Mouse (Mus musculus) spleen, postnatal 14 days (tissue): ENCODE data around the gene Pnkd.

Experiments
- DNase-seq, 2 experiments: peaks; one replicate each; pipeline ENCODE4 v3.0.0; 2021 to 2022; ENCODE audit warnings: low spot score in 2 of 2

Pnkd gene

DNA sequence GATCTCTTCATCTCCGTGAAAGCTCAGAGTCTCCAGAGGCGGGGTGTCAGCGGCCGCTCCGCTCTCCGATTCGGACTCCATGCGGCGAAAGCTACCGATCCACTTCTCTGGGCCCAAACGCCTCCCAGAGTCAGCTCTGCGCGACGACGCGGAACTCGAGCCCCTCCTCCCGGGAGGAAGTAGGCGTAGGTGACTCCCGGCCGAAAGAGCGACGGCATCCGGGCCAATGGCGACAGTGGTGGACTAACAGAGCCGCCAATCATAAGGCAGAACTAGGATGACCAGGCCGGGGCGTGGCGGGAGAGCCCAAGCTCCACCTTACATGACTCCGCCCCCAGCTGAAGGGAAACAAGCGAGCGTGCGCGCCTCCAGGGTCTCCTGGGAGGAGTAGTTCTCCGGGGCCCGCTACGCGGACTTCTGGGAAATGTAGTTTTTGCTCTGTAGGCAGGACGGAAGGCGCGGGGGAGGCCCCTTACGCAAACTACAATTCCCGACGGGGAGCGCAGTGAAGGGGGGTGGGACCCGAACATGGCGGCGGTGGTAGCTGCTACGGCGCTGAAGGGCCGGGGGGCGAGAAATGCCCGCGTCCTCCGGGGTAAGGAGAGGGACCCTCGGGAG, at the start of gene Pnkd, which contains the start of gene Aamp:
TSS of gene Pnkd (plus strand) at position 388 of the 618 bp plus-strand sequence.
TSS of gene Aamp (minus strand) at position 196 of the 618 bp plus-strand sequence.
- peak; percentile 98 for DNase-seq

DNA sequence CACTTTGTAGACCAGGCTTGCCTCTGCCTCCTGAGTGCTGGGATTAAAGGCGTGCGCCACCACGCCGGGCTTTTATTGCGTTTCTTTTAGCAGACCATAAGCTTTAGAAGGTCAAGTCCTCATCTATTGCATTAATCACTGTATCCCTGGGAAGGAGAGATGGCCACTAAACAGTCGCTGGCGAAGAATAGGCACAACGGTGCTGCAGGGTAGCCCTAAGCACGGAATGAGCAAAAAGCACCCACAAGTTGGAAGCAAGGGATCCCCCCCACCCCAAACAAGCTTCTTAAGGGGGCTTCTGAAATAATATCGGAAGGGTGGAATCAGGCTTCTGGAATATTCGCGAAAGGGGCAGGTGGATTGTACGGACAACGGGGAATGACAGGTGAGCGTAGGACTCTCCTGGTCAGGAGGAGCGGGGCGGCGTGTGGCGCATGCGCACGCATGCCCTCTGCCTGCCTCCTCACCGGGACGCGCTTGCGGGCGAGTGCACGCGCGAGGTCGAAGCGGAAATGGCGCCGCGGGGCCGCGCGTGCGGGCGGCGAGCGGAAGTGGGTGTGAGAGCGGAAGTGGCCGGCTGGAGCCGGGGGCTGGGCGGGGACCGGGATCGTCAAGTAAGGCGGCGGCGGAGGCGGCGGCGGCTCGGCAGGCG, 48.7 kb upstream of the Pnkd start, which contains the start of gene Arpc2:
TSS of gene Arpc2 (plus strand) at position 147 of the 652 bp plus-strand sequence.
- DNase-seq, result peak; percentile 96 to 97

DNA sequence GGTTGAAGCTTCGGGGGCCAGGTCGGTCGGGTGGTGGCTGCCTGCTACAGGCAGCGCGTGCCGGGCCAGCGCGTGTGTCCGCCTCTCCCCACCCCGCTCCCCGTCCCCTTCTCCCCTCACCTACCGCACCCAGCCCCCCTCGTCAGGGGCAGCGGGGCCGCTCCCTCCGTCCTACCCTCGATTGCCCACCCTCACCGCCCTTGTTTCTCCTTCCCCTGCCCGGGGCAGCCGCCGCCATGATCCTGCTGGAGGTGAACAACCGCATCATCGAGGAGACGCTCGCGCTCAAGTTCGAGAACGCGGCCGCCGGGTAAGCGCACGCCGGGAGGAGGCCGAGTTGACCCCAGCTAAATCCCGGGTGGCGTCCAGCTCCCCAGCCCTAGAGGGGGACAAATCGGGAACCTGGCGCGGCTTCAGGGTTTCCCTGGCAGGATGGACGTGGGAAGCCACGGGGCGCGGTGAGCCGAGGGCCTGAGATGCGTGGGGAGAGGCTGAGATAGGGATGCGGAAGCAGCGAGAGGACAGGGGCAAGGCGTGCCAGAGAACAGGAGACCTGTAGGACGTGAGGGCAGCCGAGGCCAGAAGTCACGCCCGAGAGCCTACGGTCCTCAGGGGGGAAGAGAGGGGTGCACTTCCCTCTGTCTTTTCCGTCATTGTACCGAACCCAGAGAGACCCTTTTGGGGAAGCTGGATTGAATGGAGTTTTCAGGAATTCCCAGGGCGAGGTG, 48.0 kb upstream of the Pnkd start:
- peak; percentile 36 to 51 for DNase-seq

DNA sequence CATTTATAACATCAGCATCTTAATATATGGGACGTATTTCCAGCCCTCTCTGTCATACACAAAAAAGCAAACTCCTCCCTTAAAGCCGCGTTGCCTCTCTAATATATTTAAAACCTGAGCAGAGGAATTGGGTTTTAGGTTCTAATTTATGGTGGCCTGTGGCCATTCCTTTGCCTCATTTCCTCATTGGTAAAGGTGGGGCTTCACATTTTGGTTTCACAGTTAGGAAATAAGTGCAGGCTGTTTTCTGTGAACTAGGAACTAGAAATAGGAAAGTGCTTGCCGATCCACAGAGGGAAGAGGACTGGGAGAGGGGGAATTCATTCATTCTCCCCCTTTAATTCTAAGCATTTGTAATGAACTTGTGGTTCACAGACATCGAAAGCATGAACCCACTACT, 47.1 kb upstream of the Pnkd start:
- DNase-seq, result no peak

DNA sequence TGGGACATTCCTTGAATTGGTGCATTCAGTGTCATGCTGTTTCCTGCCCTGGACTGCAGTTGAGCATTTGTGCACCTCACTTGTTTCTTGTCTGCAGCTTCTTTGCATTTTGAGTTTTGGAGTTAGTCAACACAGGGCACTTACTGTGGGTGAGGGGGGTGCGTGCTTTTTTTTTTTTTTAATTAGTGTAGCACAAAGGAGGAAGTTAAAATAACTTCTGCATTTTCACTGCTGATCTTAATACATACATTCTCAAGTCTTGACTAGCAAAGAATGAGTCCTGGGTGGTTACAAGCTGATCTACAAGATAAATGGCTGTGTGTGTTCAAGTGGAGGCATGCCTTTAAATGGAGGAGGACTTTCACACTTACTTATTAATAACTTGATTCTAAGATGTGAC, 46.6 kb upstream of the Pnkd start:
- no peak for DNase-seq

DNA sequence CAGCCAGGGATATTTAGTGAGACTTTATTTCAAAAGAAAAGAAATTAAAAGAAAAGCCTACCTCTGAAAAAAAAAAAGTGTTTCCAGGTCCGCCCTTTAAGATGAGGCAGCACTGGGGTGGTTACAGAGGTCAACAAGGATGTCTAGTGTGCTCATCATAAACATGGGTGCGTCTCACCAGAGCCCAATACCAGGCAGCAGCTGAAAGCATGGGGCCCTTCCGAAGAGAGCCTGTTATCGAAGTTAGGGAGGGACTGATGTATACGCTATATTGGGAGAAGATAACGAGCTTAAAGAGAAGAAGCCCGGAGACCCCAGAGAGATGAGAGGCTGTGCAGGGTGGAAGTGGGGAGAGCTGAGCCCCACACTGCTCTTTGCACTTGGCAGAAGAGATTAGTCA, 45.6 kb upstream of the Pnkd start:
- no peak for DNase-seq

DNA sequence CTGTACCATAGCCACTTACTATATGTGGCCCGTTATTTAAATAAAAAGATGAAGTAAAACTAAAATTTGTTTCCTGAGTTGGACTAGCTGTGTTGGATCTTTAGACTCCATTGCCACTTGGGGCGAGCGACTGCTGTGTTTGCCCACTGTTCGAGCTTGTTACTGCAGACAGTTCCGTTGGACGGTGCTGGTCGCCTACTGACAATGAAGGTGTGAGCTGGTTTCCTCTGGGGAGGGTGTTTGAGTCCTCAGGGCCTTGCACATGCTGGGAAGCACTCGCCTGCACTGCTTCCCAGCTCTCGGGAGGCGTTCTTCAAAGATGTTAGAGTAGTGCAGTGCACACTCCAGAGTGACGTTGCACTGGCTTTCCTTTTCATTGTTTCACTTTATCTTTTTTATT, 45.1 kb upstream of the Pnkd start:
- DNase-seq, result no peak

DNA sequence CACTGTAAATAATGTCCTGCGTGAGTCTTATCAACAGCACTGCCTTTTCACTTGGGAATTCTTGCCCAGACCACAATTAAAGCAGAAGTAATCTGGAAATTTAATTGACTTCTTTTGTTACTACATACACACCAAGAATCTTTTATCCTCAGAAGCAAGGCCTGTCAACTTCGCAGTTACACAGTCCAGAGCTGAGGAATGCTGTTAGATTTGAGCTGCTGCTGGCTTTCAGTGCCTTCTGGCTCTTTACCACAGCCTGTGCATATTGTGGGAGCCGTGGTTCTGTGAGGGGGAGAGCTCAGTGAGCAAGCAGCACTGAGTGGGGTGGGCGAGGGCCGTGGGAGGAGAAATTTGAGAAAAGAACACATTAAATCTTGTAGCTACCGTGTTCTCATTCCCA, 44.4 kb upstream of the Pnkd start:
- no peak for DNase-seq

DNA sequence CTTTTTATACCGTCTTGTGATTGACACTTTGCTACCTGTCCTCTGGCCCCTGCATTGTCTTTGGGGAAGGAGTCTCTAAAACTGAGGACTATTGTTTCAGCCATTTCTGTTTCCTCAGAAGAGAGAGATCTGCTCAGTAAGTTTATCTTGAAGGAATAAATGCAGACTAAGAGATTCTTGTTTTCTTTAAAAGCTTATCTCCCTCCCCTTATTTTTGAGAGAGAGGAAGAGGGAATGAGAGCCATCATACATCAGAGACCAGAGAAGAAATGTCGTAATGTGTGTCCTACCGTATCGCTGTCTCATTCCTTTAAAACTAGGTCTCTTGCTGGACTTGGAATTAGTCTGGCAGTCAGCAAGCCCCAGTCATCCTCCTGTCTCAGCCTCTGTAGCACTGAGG, 43.9 kb upstream of the Pnkd start:
- no peak for DNase-seq

DNA sequence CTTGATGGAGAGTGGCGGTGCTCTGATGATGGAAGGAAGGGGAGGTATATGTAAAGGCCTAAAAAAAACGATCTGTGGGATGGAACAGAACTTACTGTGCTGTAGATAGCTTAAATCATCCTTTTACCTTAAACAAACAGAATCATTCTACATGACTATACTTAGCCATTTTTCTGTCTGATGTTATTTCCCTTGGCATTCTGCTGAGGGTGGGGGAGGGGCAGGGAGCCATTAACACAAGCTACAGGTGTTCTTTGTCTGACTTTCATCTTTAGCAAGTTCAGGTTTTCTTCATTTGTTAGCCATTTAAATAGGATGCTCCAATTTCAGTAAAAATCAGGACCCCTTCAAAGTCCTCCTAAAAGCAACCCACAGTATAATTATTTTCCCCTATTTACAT, 39.2 kb upstream of the Pnkd start:
- no peak for DNase-seq

DNA sequence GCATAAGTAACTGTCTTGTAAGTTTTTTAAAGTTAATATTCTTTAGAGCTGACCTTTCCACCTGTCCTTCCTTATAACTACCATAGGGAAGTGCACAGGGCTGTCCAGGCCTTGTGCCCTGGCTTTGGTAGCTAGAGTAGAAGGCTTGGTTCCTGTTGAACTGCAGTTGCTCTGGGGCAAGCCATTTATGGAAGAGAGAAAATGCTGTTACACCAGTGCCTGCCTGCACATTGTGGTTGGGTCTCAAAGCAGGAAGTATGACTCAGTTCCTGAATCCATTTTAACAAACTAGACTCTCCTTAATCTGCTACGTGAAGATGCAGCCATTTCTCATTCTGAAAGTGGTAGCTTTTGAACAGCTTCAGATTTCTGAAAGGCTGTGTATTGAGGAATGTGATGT, 35.9 kb upstream of the Pnkd start:
- no peak for DNase-seq

DNA sequence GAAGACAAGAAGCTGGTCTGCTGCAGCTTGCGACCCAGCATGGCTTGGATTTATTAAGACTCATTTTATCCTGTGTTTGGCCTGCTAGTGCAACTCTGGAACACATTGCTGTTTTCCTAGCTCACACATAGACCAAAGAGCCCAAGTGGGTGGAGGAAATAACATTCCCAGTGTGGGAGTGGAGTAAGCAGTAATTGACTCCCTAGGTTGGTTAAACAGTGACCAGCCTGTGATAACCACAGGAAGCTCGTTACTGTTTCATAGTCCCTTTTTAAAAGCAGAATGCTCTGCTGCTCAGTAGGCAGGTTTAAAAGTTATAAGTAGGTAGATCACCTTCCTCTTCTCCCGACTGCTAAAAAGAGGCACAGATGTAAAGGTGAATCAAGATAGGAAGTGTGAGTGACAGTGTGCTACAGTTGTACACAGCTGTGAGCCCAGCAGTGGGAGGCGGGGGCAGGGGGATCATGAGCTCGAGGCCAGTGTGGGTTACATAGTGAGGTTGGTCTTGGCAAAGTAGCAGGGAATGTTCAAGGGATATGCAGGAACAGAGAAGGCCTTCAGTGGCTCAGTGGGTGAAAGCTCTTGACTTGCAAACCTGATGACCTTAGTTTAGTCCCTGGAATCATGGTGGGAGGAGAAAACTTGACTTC, 35.3 kb upstream of the Pnkd start:
- no peak for DNase-seq

DNA sequence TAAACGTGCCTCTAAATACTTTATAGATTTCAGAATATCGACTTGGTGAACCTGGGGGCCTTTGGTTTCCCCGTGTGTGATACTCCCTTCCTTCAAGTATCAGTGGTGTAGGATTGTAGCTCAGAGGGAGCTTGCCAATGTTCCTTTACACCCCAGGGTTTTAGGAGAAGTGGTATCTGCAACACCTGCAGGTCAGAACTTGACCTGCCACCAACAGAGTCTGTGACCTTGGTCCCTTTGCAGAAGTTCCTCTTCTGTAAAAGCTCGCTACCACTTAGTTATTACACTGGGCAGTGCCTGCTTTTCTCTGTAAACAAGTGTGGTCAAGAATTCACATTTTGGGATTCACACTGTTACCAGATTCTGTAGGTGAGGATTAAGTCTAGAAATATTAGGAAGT, 34.6 kb upstream of the Pnkd start:
- DNase-seq, result no peak

DNA sequence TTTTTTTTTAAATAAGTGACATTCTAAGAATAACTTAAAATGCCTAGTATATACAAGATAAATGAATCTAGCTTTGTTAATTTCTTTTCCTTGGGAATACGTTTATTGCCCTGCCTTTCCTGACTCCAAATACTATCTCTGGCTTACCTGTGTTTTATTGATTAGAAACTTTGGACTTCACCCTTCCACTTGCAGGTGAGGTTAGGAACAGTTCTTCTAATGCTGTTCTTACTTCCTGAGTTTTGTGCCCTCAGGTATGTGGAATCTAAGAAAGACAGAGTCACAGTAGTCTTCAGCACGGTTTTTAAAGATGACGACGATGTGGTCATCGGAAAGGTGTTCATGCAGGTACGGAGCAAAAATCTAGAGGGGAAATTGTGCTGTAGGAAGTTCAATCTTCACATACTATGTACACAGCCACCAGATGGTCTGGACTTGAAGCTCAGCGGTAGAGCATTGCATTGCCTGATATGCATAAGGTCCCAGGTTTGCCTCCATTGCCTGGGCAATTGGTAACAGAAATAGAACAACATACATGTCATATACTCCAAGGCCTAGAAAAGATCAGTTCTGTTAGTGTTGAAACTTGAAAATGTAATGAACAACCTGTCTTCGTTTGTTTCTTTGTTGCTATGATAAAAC, 28.9 kb upstream of the Pnkd start:
- DNase-seq, result no peak

DNA sequence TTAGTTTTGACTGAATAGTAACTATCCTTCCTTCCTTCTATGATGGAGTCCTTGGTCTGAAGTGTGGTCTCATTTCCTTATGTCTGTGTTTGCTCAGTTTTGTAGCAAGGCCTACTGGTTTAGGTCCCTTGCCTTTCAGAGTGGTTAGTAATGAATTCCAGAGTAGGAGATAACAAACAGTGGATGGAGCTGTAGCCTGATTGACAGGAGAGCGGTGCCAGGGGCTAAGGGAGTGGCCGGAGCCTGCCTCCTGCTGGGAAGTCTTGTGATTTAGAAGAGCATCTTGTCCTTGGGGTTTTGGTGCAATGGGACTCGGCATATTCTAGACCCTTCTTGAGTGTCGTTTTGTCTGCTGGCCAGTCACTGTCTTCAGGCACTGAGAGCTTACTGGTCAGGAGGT, 27.9 kb upstream of the Pnkd start:
- no peak for DNase-seq

DNA sequence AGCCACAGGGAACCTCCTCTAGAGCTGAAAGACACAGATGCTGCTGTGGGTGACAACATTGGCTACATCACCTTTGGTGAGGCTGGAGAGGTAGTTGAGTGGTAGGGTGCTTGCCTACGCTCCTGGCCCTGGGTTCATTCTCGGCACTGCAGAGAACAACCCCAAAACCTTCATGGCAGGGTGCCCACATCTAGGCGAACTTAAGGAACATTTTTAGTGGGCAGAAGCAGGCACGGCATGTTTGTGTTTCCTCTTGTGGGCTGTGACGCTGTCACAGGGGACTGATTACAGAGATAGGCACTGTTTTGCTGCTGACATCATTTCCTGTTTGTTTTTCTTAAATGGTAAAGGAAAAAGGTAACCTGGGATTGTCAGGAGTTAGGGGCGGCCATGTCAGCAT, 22.2 kb upstream of the Pnkd start:
- DNase-seq, result no peak

DNA sequence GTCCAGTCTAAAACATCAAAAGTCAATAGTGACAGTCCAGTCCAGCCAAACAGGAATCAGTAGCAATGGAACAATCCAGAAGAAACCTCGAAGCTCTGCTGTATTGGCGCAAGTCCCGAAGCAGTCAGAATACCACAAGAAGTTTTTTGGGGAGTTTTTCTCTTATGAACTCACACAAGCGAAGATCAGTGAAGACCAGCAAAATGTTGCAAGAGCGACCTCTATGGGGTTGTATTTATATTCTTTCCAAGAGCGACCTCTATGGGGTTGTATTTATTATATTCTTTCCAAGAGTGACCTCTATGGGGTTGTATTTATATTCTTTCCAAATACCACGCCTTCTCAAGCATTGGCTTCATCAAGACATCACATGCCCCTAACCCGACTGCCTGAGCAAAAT, 16.0 kb upstream of the Pnkd start:
- no peak for DNase-seq

DNA sequence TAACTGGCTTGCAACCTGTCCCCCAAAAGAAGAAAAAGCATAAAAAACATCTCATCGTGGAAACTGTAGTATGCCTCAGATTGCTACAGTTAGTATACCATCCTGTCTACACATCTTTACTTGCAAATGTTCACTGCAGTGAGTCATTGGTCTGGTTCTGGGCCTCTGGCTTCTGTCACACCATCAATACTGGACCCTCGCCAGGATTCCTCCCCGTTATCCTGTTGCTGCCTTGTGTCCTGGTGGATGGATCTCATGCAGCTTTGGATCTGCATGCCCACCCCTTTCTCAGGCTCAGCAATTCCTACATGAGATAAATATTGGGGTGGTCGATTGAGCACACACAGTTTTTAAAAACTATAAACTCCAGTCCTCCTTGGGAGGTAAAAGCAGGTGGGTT, 13.1 kb upstream of the Pnkd start:
- DNase-seq, result no peak

DNA sequence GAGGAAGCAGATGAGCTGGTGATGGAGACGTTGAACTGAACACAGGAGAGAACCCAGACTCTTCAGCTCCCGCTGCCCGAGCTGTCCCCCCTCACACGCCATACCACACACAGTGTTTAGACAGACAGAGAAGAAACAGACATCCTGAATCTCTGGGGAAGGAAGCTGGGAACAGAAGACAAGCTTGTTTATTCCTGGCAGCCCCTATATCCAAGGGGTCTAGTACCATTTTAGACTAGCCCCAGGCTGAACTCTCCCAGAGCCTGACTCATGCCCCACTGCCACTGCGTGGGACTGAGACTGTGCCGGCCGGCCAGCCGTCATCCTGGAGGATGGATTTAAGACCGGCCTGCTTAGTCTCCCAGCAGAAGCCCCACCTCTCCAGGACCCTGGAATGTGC, 9.7 kb upstream of the Pnkd start:
- DNase-seq, result no peak

DNA sequence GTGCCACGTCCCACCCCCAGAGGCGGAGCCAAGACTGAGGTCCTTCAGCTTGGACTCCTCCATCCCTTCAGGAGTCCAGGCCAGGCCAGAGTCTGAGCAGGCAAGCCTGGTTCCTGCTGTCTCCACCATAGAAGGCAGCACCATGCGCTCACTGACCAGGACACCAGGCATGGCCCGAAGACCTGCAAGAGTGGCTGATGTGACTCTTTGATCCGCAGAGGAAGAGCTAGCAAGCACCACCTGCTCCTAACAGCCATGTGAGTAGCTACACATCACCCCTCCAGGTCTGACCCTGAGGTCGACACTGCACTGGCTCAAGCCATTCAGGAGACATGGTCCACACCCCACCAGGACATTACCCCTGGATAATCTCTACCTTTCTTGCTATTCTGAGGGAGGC, 7.7 kb upstream of the Pnkd start:
- no peak for DNase-seq

DNA sequence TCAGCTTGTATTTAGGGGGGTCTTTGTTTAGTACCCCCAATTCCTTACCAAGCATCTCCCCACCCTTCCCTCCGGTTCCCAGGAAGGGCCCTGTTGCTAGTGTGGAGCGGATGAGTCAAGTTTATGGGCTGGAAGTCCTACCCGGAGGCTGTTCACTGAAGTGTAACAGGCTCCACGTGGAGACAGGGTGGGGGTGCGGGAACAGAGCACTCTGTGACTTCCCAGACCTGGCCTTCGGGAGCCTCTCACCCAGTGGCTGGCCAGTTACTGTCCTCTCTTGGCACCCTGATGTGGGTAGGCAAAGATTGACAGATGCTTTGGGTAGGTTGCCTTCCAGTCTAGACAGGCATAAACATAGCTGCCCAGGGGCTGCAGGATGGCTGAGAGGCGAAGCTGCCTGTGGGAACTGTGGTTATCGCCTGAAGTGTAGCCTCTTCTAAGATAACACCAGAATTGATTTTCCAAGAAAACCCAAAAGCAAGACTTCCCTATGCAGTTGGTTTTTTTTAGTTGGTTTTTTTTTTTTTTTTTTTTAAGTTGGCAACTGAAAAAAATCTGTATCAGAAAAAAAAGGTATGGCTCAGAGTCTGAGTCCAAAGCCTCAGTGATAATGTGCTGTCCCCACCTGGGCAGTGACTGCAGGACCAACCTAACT, 6.7 kb upstream of the Pnkd start:
- no peak for DNase-seq

DNA sequence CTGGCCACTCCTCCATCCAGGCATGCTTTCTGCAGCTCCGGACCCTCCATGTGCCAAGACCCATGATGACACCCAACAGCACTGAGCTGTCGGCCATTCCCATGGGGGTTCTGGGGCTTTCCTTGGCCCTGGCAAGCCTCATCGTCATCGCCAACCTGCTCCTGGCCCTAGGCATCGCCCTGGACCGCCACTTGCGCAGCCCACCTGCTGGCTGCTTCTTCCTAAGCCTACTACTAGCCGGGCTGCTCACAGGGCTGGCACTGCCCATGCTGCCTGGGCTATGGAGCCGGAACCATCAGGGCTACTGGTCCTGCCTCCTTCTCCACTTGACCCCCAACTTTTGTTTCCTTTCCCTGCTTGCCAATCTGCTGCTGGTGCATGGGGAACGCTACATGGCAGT, 6.2 kb upstream of the Pnkd start, which contains the start of gene Gpbar1:
TSS of gene Gpbar1 (plus strand) at position 13 of the 400 bp plus-strand sequence.
- DNase-seq, result no peak
